Mouse (Mus musculus): ENCODE measurements around the gene Pip4k2b. TPM values are rescaled to one million over a fixed set of nuclear protein-coding genes. Genes with fewer than 3 reads are reported as not detected.

Gene Pip4k2b
- polyA plus RNA-seq, 2 experiments = 0.56 to 5.0 TPM

DNA sequence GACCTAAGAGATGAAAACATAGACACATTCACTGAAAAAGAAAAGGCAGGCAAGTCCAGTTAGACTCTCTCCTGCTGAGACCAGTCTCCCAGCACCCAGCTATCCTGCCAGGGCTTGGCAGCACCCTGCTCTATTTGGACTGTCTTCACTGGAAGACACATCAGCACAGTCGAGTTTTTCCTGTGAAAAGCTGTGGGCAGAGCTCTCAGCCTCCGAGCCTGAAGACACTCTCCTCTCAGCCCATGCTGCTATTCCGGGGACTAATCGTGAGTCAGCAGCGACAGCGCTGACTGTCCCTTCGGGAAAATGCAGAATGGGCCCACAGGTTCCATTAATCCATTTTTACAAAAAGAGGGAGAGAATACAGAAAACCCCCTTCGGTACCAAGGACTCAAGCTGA is 8.8 kb upstream of the Pip4k2b start:
- no peak for TF ChIP-seq EP300 (IDR thresholded peaks at IDR 0.05; ENCODE audit: low read depth)
- TF ChIP-seq CTCF (IDR thresholded peaks at IDR 0.05; ENCODE audit: low read depth) = no peak
- peaks cover 33% of the 10 kb centered on the region for H3K36me3 ChIP-seq (replicated peaks; ENCODE audit: control insufficient read depth, insufficient read depth, low read depth)
- H3K4me3 ChIP-seq (ENCODE audit: insufficient read depth in 1 of 2, low read depth in 2 of 2, low read length in 2 of 2) = no peak overlapping the region
- no peak overlapping the region for H3K4me2 ChIP-seq (ENCODE audit: low read depth)
- H3K27me3 ChIP-seq (ENCODE audit: control insufficient read depth, insufficient read depth, low read length) = no peaks in the 10 kb centered on the region
- peaks cover 0 to 7% of the 10 kb centered on the region in 2 experiments; a peak in 2 of 4 replicates for H3K4me1 ChIP-seq (replicated peaks; ENCODE audit: control insufficient read depth in 2 of 2, insufficient read depth in 2 of 2, low read length in 1 of 2)
- no peak for DNase-seq (ENCODE audit: low read depth in 3 of 3, low spot score in 3 of 3)
- no peak for ATAC-seq (ENCODE audit: insufficient read depth)
- H3K9ac ChIP-seq (replicated peaks) = no peak overlapping the region
- no peaks in the 10 kb centered on the region for H3K9me3 ChIP-seq (ENCODE audit: control insufficient read depth, low read length)
- 89% methylated on average over 8 of the region's 8 CpGs for WGBS (ENCODE audit: insufficient replicate concordance)
- H3K27ac ChIP-seq = no peak overlapping the region

DNA sequence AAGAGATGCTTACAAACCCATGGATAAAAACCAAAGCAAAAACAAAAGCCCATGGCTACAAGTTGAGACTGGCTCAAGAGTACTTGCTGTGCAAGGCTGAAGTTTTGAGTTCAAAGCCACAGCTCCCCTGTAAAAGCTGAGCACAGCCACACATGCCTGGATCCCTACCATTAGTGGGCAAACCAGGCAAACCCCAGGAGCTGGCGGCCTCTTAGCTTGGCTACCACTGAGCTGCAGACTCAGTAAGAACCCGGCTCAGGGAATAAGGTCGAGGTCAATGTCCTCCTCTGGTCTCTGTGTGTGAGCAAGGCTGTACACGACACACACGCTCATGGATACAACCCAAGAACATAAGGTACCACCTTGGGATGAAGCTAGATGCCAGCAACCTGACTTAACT is 4.0 kb upstream of the Pip4k2b start:
- Histone ChIP-seq H3K9me3 (ENCODE audit: control insufficient read depth, low read length) (no peaks in the 10 kb centered on the region), H3K4me3 (ENCODE audit: insufficient read depth in 1 of 2, low read depth in 2 of 2, low read length in 2 of 2) (no peak overlapping the region), H3K4me2 (ENCODE audit: low read depth) (no peak overlapping the region), H3K27me3 (ENCODE audit: control insufficient read depth, insufficient read depth, low read length) (no peaks in the 10 kb centered on the region), H3K4me1 (replicated peaks; ENCODE audit: control insufficient read depth in 2 of 2, insufficient read depth in 2 of 2, low read length in 1 of 2) (peaks cover 0 to 11% of the 10 kb centered on the region in 2 experiments; a peak in 2 of 4 replicates), H3K9ac (replicated peaks) (no peak overlapping the region), H3K27ac (no peak overlapping the region), H3K36me3 (replicated peaks; ENCODE audit: control insufficient read depth, insufficient read depth, low read depth) (peaks cover 32% of the 10 kb centered on the region)
- DNase-seq (ENCODE audit: low read depth in 3 of 3, low spot score in 3 of 3) (no peak), ATAC-seq (ENCODE audit: insufficient read depth) (no peak)
- TF ChIP-seq EP300 (IDR thresholded peaks at IDR 0.05; ENCODE audit: low read depth) = no peak
- 79% methylated on average over 5 of the region's 5 CpGs for WGBS (ENCODE audit: insufficient replicate concordance)

DNA sequence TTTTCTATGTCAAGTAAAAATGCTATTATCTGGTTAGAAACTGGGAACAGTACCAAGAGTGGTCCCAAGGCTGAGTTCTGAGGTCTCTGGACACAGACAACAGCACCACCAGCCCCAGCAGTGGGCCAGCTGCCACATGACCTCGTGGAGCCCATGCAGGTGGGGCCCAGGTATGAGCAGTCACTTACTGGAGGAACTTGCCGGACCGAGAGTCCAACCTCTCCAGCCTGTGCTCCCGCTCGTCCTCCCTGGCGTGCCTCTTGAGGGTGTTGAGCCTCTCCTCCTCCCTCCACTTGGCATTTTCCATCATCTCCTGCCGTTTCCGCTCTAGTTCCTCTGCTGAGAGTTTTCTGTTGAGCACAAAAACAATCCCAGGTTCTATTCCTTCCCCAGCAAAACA is 3.3 kb upstream of the Pip4k2b start:
- no peak overlapping the region for H3K27ac ChIP-seq
- no peak for DNase-seq (ENCODE audit: low read depth in 3 of 3, low spot score in 3 of 3)
- ATAC-seq (ENCODE audit: insufficient read depth) = no peak
- no peak overlapping the region for H3K4me3 ChIP-seq (ENCODE audit: insufficient read depth in 1 of 2, low read depth in 2 of 2, low read length in 2 of 2)
- H3K9ac ChIP-seq (replicated peaks) = no peak overlapping the region
- H3K27me3 ChIP-seq (ENCODE audit: control insufficient read depth, insufficient read depth, low read length) = no peaks in the 10 kb centered on the region
- no peaks in the 10 kb centered on the region for H3K9me3 ChIP-seq (ENCODE audit: control insufficient read depth, low read length)
- 87% methylated on average over 8 of the region's 8 CpGs for WGBS (ENCODE audit: insufficient replicate concordance)
- peaks cover 27% of the 10 kb centered on the region for H3K36me3 ChIP-seq (replicated peaks; ENCODE audit: control insufficient read depth, insufficient read depth, low read depth)
- TF ChIP-seq CTCF (IDR thresholded peaks at IDR 0.05; ENCODE audit: low read depth) (no peak), EP300 (IDR thresholded peaks at IDR 0.05; ENCODE audit: low read depth) (no peak)
- peaks cover 4 to 18% of the 10 kb centered on the region in 2 experiments; a peak in 3 of 4 replicates for H3K4me1 ChIP-seq (replicated peaks; ENCODE audit: control insufficient read depth in 2 of 2, insufficient read depth in 2 of 2, low read length in 1 of 2)
- H3K4me2 ChIP-seq (ENCODE audit: low read depth) = no peak overlapping the region

DNA sequence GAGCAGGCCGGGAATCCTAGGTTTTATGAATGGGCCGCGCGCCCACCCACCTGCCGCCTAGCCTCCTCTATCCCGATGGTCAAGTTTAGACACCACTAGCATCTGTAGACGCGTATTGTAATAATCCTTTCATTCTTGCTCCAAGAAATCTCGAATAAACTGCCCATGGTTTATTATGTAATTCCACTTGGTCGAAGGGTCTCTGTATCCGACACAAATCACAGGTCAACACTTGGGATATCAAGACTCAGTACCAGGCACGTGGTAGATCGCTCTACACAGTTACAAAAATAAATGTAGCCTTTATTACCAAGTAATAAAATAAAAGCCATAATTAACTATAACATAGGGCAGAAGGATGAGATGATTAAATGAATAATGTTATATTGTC is 822 bp upstream of the Pip4k2b start:
- Histone ChIP-seq H3K4me2 (ENCODE audit: low read depth) (peak overlapping the region; percentile 73), H3K27ac (no peak overlapping the region), H3K4me3 (ENCODE audit: insufficient read depth in 1 of 2, low read depth in 2 of 2, low read length in 2 of 2) (peak overlapping the region; percentile 71 to 87), H3K9ac (replicated peaks) (peak overlapping the region; percentile 6), H3K36me3 (replicated peaks; ENCODE audit: control insufficient read depth, insufficient read depth, low read depth) (peaks cover 13% of the 10 kb centered on the region), H3K4me1 (replicated peaks; ENCODE audit: control insufficient read depth in 2 of 2, insufficient read depth in 2 of 2, low read length in 1 of 2) (peaks cover 6 to 22% of the 10 kb centered on the region in 2 experiments; a peak in 3 of 4 replicates), H3K27me3 (ENCODE audit: control insufficient read depth, insufficient read depth, low read length) (no peaks in the 10 kb centered on the region), H3K9me3 (ENCODE audit: control insufficient read depth, low read length) (no peaks in the 10 kb centered on the region)
- WGBS (ENCODE audit: insufficient replicate concordance) = 6% methylated on average over 13 of the region's 13 CpGs
- no peak for ATAC-seq (ENCODE audit: insufficient read depth)
- TF ChIP-seq EP300 (IDR thresholded peaks at IDR 0.05; ENCODE audit: low read depth) (no peak), CTCF (IDR thresholded peaks at IDR 0.05; ENCODE audit: low read depth) (no peak)
- DNase-seq (ENCODE audit: low read depth in 3 of 3, low spot score in 3 of 3) = no peak

DNA sequence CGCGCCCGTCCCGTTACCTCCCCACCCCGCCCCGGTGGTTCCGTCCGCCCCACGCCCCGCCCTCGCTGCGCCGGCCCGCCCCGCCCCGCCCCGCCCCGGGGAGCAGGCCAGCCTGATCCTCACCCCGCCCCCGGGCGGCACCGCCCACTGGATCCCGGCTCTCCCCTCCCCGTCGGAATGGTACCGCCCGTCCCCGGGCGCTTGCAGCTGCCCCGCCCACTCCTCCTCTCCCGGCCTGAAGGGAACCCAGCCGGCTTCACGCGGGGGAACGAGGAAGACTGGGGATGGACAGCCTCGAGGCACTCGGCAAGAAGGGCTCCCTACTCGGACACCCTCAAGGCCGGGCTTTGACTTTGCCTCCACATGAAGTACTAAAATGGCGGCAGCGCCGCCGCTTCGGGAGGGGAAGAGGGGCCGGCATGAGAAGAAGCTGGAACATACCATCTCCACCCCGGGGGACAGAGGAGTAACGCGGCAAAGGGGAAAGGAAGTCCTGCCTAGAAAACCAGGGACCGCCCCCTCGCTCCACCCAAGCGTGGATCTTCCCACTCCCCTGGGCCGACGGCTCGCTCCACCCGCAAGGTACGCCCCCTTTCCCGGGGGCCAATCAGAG is 320 bp upstream of the Pip4k2b start:
- WGBS (ENCODE audit: insufficient replicate concordance) = under 1% methylated on average over 45 of the region's 57 CpGs
- H3K4me2 ChIP-seq (ENCODE audit: low read depth) = peak overlapping the region; percentile 91
- peak; percentile 90 for ATAC-seq (ENCODE audit: insufficient read depth)

More for the DNA sequence above, 320 bp upstream of the Pip4k2b start:
- peaks cover 6 to 22% of the 10 kb centered on the region in 2 experiments; a peak in 3 of 4 replicates for H3K4me1 ChIP-seq (replicated peaks; ENCODE audit: control insufficient read depth in 2 of 2, insufficient read depth in 2 of 2, low read length in 1 of 2)
- H3K27me3 ChIP-seq (ENCODE audit: control insufficient read depth, insufficient read depth, low read length) = no peaks in the 10 kb centered on the region
- peak overlapping the region; percentile 71 to 87 for H3K4me3 ChIP-seq (ENCODE audit: insufficient read depth in 1 of 2, low read depth in 2 of 2, low read length in 2 of 2)
- peak; percentile 99 for DNase-seq (ENCODE audit: low read depth in 3 of 3, low spot score in 3 of 3)
- no peaks in the 10 kb centered on the region for H3K9me3 ChIP-seq (ENCODE audit: control insufficient read depth, low read length)
- H3K9ac ChIP-seq (replicated peaks) = peak overlapping the region; percentile 75
- TF ChIP-seq EP300 (IDR thresholded peaks at IDR 0.05; ENCODE audit: low read depth) (peak; percentile 56), CTCF (IDR thresholded peaks at IDR 0.05; ENCODE audit: low read depth) (no peak)
- H3K27ac ChIP-seq = peak overlapping the region; percentile 38; the same call in 1 of the 2 replicates
- H3K36me3 ChIP-seq (replicated peaks; ENCODE audit: control insufficient read depth, insufficient read depth, low read depth) = peaks cover 10% of the 10 kb centered on the region
